ENCODE assay signal across 24 mouse cellular contexts in genomic region chr2:97437767-97438166, GRCm38 (mm10).
DNase-seq lines count a peak whose midpoint lies in the region; TF ChIP-seq lines count a peak whose summit lies in the region.
"Had no signal": no experiment of that assay in that cellular context is flagged by ENCODE, and none has a peak within 500 bp of the region (broad histone marks: within the 10 kb centered on the region; RNA-seq: fewer than 3 reads in every experiment).

No protein-coding gene starts in this region.

- no peaks in the 10 kb centered on the region for H3K4me1 ChIP-seq in lung, adult 2 months (ENCODE audit: control insufficient read depth, insufficient read depth, low read length)
- H3K4me1 ChIP-seq: forebrain, embryonic 12.5 days; heart, embryonic 12.5 days; heart, embryonic 15.5 days; hindbrain, embryonic 10.5 days; hindbrain, embryonic 13.5 days; intestine, embryonic 15.5 days had no signal

- no peak overlapping the region for H3K4me3 ChIP-seq in lung, adult 2 months (replicated peaks; ENCODE audit: extremely low read depth, low read depth, low read length)
- H3K4me3 ChIP-seq: forebrain, embryonic 12.5 days; heart, adult 2 months; heart, embryonic 12.5 days; heart, embryonic 15.5 days; hindbrain, embryonic 10.5 days; hindbrain, embryonic 13.5 days; intestine, embryonic 15.5 days had no signal

- TF ChIP-seq CTCF in lung, adult 2 months (IDR thresholded peaks at IDR 0.05; ENCODE audit: insufficient read depth, low read length) = no peak

- no peak for TF ChIP-seq POLR2A in lung, adult 2 months (IDR thresholded peaks at IDR 0.05; ENCODE audit: borderline replicate concordance, extremely low read depth, low read depth, low read length)

- peak; percentile 2 for DNase-seq in 3134 (ENCODE audit: extremely low read depth, insufficient read length, low spot score)
- DNase-seq in 3T3-L1 (ENCODE audit: low read depth, low spot score) = peak; percentile 81
- DNase-seq in Muller cell, postnatal 12 days (ENCODE audit: inconsistent ontology term) = peak; percentile 63
- peak; percentile 17 for DNase-seq in fibroblast of lung, adult 2 months (ENCODE audit: low read depth)
- no peak for DNase-seq in lung, adult 2 months
- DNase-seq in thymus, adult 18-20 months = no peak
- DNase-seq in thymus, postnatal 0 days (ENCODE audit: low spot score) = no peak
- DNase-seq: adrenal gland, postnatal 25 days; B cell, adult 2 months; cerebellum, adult 18-20 months; cerebellum, adult 9-10 months; cerebellum, postnatal 14 days; gastrocnemius, postnatal 10 days; gastrocnemius, postnatal 36 days; heart, adult 2 months; heart, postnatal 10 days; heart, postnatal 36 days; kidney, adult 11 months had no signal

Comparison
In these comparisons a context has a peak if more than half of its experiments do, and no peak if none do; other contexts are left out.
1. DNase-seq: peak in 3134 (single experiment), 3T3-L1 (single experiment), Muller cell, postnatal 12 days (single experiment) and fibroblast of lung, adult 2 months (single experiment); none in lung, adult 2 months (single experiment), thymus, adult 18-20 months (0 of 2) and thymus, postnatal 0 days (single experiment).